26 mouse cellular contexts compared by ENCODE assay signal in the genomic region with DNA sequence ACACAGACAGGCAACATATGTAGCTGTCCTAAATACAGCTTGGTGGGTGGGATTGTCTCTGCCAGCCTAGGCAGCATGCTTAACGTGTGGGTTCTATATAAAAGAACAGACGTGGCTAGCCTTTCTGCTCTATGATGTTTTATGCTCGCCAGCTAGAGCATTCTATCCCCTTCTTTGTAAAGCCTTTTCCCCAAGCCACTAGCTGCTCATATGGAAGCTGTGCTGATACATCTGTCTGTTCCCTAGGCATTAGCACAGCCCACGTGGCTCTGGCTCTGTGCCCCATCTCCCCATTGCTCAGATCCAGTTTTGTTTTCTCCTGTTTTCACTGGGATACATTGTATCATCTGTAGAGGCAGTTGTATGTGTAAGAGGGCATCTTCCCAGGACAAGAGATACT.
DNase-seq lines count a peak whose midpoint lies in the region; ATAC-seq and TF ChIP-seq lines count a peak whose summit lies in the region.
"Had no signal": no experiment of that assay in that cellular context is flagged by ENCODE, and none has a peak within 500 bp of the region (broad histone marks: within the 10 kb centered on the region; RNA-seq: fewer than 3 reads in every experiment).

No protein-coding gene starts in this region.

- H3K27me3 ChIP-seq in forebrain, embryonic 11.5 days (ENCODE audit: control insufficient read depth, insufficient read depth, low read length) = no peaks in the 10 kb centered on the region
- H3K27me3 ChIP-seq in forebrain, embryonic 15.5 days = no peaks in the 10 kb centered on the region
- H3K27me3 ChIP-seq in thymus, adult 2 months (ENCODE audit: control insufficient read depth, insufficient read depth, low read length) = no peaks in the 10 kb centered on the region
- H3K27me3 ChIP-seq: embryonic facial prominence, embryonic 12.5 days; forebrain, embryonic 12.5 days; heart, embryonic 13.5 days; hindbrain, embryonic 12.5 days; liver, embryonic 13.5 days; megakaryocyte, embryonic 14.5 days; neural tube, embryonic 12.5 days had no signal

- no peak for TF ChIP-seq POLR2A in thymus, adult 2 months (IDR thresholded peaks at IDR 0.05; ENCODE audit: control insufficient read depth, extremely low read depth, insufficient read depth, low read length, poor library complexity)

- WGBS in forebrain, embryonic 11.5 days = 73% methylated on average over 4 of the region's 4 CpGs
- 68% methylated on average over 4 of the region's 4 CpGs for WGBS in forebrain, embryonic 15.5 days
- WGBS in thymus, adult 2 months = 81% methylated on average over 4 of the region's 4 CpGs

- ATAC-seq in forebrain, embryonic 11.5 days (replicated peaks; ENCODE audit: low FRiP score) = no peak
- no peak for ATAC-seq in forebrain, embryonic 15.5 days (replicated peaks)
- ATAC-seq: activated CD4-positive, CD25-positive, alpha-beta regulatory T cell, adult 4 months had no signal

- DNase-seq in forebrain, embryonic 11.5 days (ENCODE audit: low spot score) = peak; percentile 9
- peak; percentile 42 to 73 for DNase-seq in layer of hippocampus, adult 18-20 months (ENCODE audit: low spot score in 2 of 2)
- DNase-seq in layer of hippocampus, postnatal 14 days (ENCODE audit: low spot score in 2 of 2) = no peak
- DNase-seq in brain, adult 2 months (ENCODE audit: low read depth, low spot score) = peak; percentile 69
- DNase-seq in right cerebral cortex, postnatal 10 days (ENCODE audit: low spot score in 2 of 2) = peak; percentile 38 to 39
- no peak for DNase-seq in thymus, adult 2 months
- no peak for DNase-seq in thymus, adult 18-20 months
- DNase-seq: adrenal gland, adult 8-10 months; cerebellum, adult 18-20 months; cerebellum, postnatal 14 days; gastrocnemius, postnatal 25 days; heart, adult 2 months; heart, postnatal 14 days; kidney, adult 18-20 months; kidney, postnatal 4 days; liver, embryonic 13.5 days; lung, embryonic 14.5 days; midbrain, embryonic 14.5 days had no signal

- no peaks in the 10 kb centered on the region for H3K36me3 ChIP-seq in forebrain, embryonic 11.5 days (ENCODE audit: control insufficient read depth, insufficient read depth, low read length)
- H3K36me3 ChIP-seq in forebrain, embryonic 15.5 days = no peaks in the 10 kb centered on the region
- no peaks in the 10 kb centered on the region for H3K36me3 ChIP-seq in thymus, adult 2 months (ENCODE audit: control insufficient read depth, insufficient read depth, low read length)
- H3K36me3 ChIP-seq: embryonic facial prominence, embryonic 12.5 days; forebrain, embryonic 12.5 days; heart, embryonic 13.5 days; hindbrain, embryonic 12.5 days; liver, embryonic 13.5 days; neural tube, embryonic 12.5 days had no signal

- no peaks in the 10 kb centered on the region for H3K4me1 ChIP-seq in forebrain, embryonic 11.5 days (replicated peaks; ENCODE audit: control insufficient read depth, insufficient read depth, low read length)
- H3K4me1 ChIP-seq in forebrain, embryonic 15.5 days = no peaks in the 10 kb centered on the region
- H3K4me1 ChIP-seq in thymus, adult 2 months (replicated peaks; ENCODE audit: control insufficient read depth, insufficient read depth, low read length) = no peaks in the 10 kb centered on the region
- H3K4me1 ChIP-seq: embryonic facial prominence, embryonic 12.5 days; forebrain, embryonic 12.5 days; hindbrain, embryonic 12.5 days; liver, embryonic 13.5 days; megakaryocyte, embryonic 14.5 days; neural tube, embryonic 12.5 days had no signal

- H3K4me2 ChIP-seq in forebrain, embryonic 11.5 days (ENCODE audit: low read depth, low read length, severe bottlenecking) = no peak overlapping the region
- no peak overlapping the region for H3K4me2 ChIP-seq in forebrain, embryonic 15.5 days (replicated peaks)
- H3K4me2 ChIP-seq: embryonic facial prominence, embryonic 12.5 days; forebrain, embryonic 12.5 days; heart, embryonic 13.5 days; hindbrain, embryonic 12.5 days; liver, embryonic 13.5 days; lung, embryonic 14.5 days; neural tube, embryonic 12.5 days had no signal

- no peak for TF ChIP-seq CTCF in thymus, adult 2 months (IDR thresholded peaks at IDR 0.05; ENCODE audit: borderline replicate concordance, control insufficient read depth, extremely low read depth, insufficient read depth, low read length, poor library complexity)

- no peak overlapping the region for H3K4me3 ChIP-seq in forebrain, embryonic 11.5 days (ENCODE audit: low read depth, low read length)
- no peak overlapping the region for H3K4me3 ChIP-seq in forebrain, embryonic 15.5 days
- H3K4me3 ChIP-seq in thymus, adult 2 months (ENCODE audit: control insufficient read depth, insufficient read depth, low read length) = no peak overlapping the region
- H3K4me3 ChIP-seq: embryonic facial prominence, embryonic 12.5 days; forebrain, embryonic 12.5 days; heart, adult 2 months; heart, embryonic 13.5 days; hindbrain, embryonic 12.5 days; liver, embryonic 13.5 days; megakaryocyte, embryonic 14.5 days; neural tube, embryonic 12.5 days had no signal

- no peaks in the 10 kb centered on the region for H3K9me3 ChIP-seq in forebrain, embryonic 11.5 days (ENCODE audit: control insufficient read depth, low read length)
- no peaks in the 10 kb centered on the region for H3K9me3 ChIP-seq in forebrain, embryonic 15.5 days
- H3K9me3 ChIP-seq: embryonic facial prominence, embryonic 12.5 days; forebrain, embryonic 12.5 days; heart, embryonic 13.5 days; hindbrain, embryonic 12.5 days; liver, embryonic 13.5 days; neural tube, embryonic 12.5 days had no signal

- no peak overlapping the region for H3K27ac ChIP-seq in forebrain, embryonic 11.5 days (ENCODE audit: low read depth, low read length)
- H3K27ac ChIP-seq in forebrain, embryonic 15.5 days (replicated peaks) = no peak overlapping the region
- no peak overlapping the region for H3K27ac ChIP-seq in thymus, adult 2 months (ENCODE audit: control insufficient read depth, insufficient read depth, low read length)
- H3K27ac ChIP-seq: embryonic facial prominence, embryonic 12.5 days; forebrain, embryonic 12.5 days; heart, adult 2 months; heart, embryonic 13.5 days; hindbrain, embryonic 12.5 days; liver, embryonic 13.5 days; neural tube, embryonic 12.5 days had no signal

- no peak overlapping the region for H3K9ac ChIP-seq in forebrain, embryonic 11.5 days (ENCODE audit: low read length)
- H3K9ac ChIP-seq in forebrain, embryonic 15.5 days (replicated peaks) = no peak overlapping the region
- H3K9ac ChIP-seq: embryonic facial prominence, embryonic 12.5 days; forebrain, embryonic 12.5 days; heart, embryonic 13.5 days; hindbrain, embryonic 12.5 days; liver, embryonic 13.5 days; lung, embryonic 14.5 days; neural tube, embryonic 12.5 days had no signal

Comparison
In these comparisons a context has a peak if more than half of its experiments do, and no peak if none do; other contexts are left out.
1. DNase-seq: peak in forebrain, embryonic 11.5 days (single experiment), layer of hippocampus, adult 18-20 months (2 of 2), brain, adult 2 months (single experiment) and right cerebral cortex, postnatal 10 days (2 of 2); none in layer of hippocampus, postnatal 14 days (0 of 2), thymus, adult 2 months (single experiment) and thymus, adult 18-20 months (0 of 2).